Mouse (Mus musculus) embryonic facial prominence, embryonic 10.5 days (tissue): ENCODE data around the gene Rer1. TPM values are rescaled to one million over a fixed set of nuclear protein-coding genes. Genes with fewer than 3 reads are reported as not detected.
A peak's percentile ranks its signal among the peaks of the same experiment; 100 is the strongest.

Source experiments
- DNase-seq: peaks from one replicate; pipeline ENCODE4 v3.0.0-alpha.2; 2017; ENCODE audit warnings: low spot score
- H3K27ac ChIP-seq: fragments of 300-500 bp; sonication (generic); replicated peaks from 2 replicates; pipeline ENCODE4 v1.5.1; 2016; ENCODE audit warnings: mild to moderate bottlenecking
- H3K27me3 ChIP-seq: fragments of 300-500 bp; sonication (generic); replicated peaks from 2 replicates; pipeline ENCODE4 v1.6.1; 2016; ENCODE audit warnings: low read depth, mild to moderate bottlenecking; ENCODE audit not compliant: poor library complexity, severe bottlenecking
- H3K36me3 ChIP-seq: fragments of 300-500 bp; sonication (generic); replicated peaks from 2 replicates; pipeline ENCODE4 v1.6.1; 2016; ENCODE audit warnings: mild to moderate bottlenecking, moderate library complexity
- H3K4me1 ChIP-seq: fragments of 300-500 bp; sonication (generic); 2 replicates; pipeline ENCODE4 v1.6.1; 2016
- H3K4me3 ChIP-seq: fragments of 300-500 bp; sonication (generic); 2 replicates; pipeline ENCODE4 v1.5.1; 2016; ENCODE audit warnings: mild to moderate bottlenecking, moderate library complexity
- H3K9me3 ChIP-seq: fragments of 300-500 bp; sonication (generic); 2 replicates; pipeline ENCODE4 v1.6.1; 2016; ENCODE audit warnings: mild to moderate bottlenecking
- WGBS: fragments of 180-500 bp; shearing (Covaris S2); methylation state at CpG from one replicate; pipeline ENCODE4 v1.1.7; 2016; 5-methylcytosine and 5-hydroxymethylcytosine counted together
- polyA plus RNA-seq: library from polyadenylated mRNA; unstranded; fragments of >200 nt; fragmentation: Nextera tagmentation; extraction: Ambion mirVana; gene quantifications from 2 replicates; pipeline ENCODE4 v1.2.1, GENCODE M21; 2016

Gene Rer1
- polyA plus RNA-seq, 1 experiment from 2014 or later, result 128 TPM

DNA sequence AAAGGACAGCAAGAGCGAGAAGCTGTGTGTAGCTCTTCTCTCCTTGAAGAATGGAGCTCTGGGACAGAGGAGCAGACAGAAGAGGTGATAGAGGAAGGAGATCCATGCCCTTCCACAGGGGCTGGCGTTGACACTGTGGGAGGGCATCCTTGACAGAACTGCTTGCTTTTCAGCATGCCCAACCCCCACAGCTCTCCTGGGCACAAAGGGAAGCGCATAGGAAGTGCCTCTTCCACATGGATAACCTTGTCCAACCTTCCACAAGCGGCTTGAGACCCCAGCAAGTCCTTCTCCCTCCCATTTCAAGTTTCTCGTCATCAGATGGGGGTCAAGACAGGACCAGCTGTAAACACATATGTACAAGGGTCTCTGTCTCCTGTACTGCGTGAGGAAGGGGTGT is 53.1 kb downstream of the Rer1 start:
- DNase-seq, result no peak
- no peaks in the 10 kb centered on the region for H3K36me3 ChIP-seq
- no peak overlapping the region for H3K4me3 ChIP-seq
- H3K4me1 ChIP-seq, result peaks cover 41% of the 10 kb centered on the region
- 0 out of 2 replicates have a peak overlapping the region, but pooled peaks have one; percentile 19 for H3K27ac ChIP-seq
- 36% methylated on average over 6 of the region's 6 CpGs for WGBS
- peaks cover 88% of the 10 kb centered on the region for H3K27me3 ChIP-seq
- no peaks in the 10 kb centered on the region for H3K9me3 ChIP-seq

DNA sequence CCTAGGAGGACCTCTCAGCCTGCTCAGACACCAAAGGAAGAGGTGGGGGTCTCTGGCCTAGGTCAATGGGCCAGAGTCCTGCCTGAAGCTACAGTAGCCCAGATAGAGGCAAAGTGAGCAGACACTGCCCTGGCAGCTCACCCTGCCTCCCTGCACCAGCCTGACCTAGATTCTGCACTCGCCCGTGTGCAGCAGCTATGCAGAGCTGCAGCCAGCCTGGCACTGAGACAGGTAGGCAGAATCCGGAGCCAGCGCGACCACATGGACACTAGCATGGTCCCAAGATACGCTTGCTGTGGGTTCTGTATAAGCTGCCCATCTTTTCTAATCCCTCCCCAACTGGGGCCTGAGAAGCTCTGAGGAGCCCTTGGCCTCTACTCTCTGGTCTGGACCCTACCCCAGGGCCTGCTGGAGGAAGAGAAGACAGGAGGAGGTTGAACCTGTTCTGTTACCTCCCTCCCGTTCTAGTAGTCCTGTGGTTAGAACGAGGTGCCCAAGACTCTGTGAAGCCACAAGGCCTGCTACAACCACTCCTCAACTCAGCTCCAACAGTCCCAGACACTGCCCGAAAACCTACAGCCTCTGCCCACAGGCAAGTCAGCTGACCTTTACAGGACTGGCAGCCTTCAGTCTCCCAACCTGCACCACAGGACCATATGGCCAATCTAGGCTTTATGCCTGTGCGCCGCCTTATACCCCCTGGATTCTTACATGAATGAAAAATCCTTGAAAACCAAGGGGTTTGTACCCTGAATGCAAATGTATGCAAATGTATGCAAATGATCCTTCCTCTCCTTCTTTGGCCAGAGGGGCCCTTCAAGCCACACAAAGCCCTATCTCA is 61.8 kb downstream of the Rer1 start:
- Histone ChIP-seq H3K9me3 (no peaks in the 10 kb centered on the region), H3K4me1 (peaks cover 11% of the 10 kb centered on the region), H3K27me3 (peaks cover 7% of the 10 kb centered on the region; the same call in 1 of the 2 replicates), H3K27ac (no peak overlapping the region), H3K36me3 (no peaks in the 10 kb centered on the region), H3K4me3 (no peak overlapping the region)
- DNase-seq, result no peak
- 85% methylated on average over 11 of the region's 11 CpGs for WGBS

Other genes starting within 250 kb of the Rer1 start
- gene Ttc34, start 248.9 kb downstream of the Rer1 start, polyA plus RNA-seq, result 0.25 and 0.45 TPM in 2 replicates
- 0.34 and 0.41 TPM in 2 replicates for gene Mmel1, start 216.8 kb downstream of the Rer1 start, polyA plus RNA-seq
- 41.2 and 42.3 TPM in 2 replicates for gene Fam213b, start 187.2 kb downstream of the Rer1 start, polyA plus RNA-seq
- 0.45 and 1.4 TPM in 2 replicates for gene Tnfrsf14, start 157.8 kb downstream of the Rer1 start, polyA plus RNA-seq
- gene Hes5, start 125.5 kb downstream of the Rer1 start, polyA plus RNA-seq, result 84.4 and 151 TPM in 2 replicates
- gene Pank4, start 122.3 kb downstream of the Rer1 start, polyA plus RNA-seq, result 49.2 and 50.1 TPM in 2 replicates
- 2.0 and 3.5 TPM in 2 replicates for gene Plch2, start 29.6 kb downstream of the Rer1 start, polyA plus RNA-seq
- gene Pex10, start 19.4 kb downstream of the Rer1 start, polyA plus RNA-seq, result 19.0 and 22.2 TPM in 2 replicates
- gene Morn1, start 195 bp upstream of the Rer1 start, polyA plus RNA-seq, result 4.3 and 5.4 TPM in 2 replicates
- gene Ski, start 136.2 kb upstream of the Rer1 start, polyA plus RNA-seq, result 8.5 and 10.7 TPM in 2 replicates
- gene Faap20, start 163.4 kb upstream of the Rer1 start, polyA plus RNA-seq, result 99.6 and 100 TPM in 2 replicates